Mouse (Mus musculus) hindbrain, embryonic 10.5 days (tissue): ENCODE results near the gene Tgtp1. TPM values are rescaled to one million over a fixed set of nuclear protein-coding genes. Genes with fewer than 3 reads are reported as not detected.
"Not testable (repeated sequence)": the region's sequence is repeated elsewhere in the genome, so short reads cannot be mapped to it uniquely, and the experiment has no call there.

Experiments
- DNase-seq: peaks from one replicate; pipeline ENCODE4 v3.0.0-alpha.2; 2017; ENCODE audit warnings: low spot score
- H3K27ac ChIP-seq: fragments of 300-500 bp; sonication (generic); 2 replicates; pipeline ENCODE4 v1.5.1; 2016; ENCODE audit warnings: mild to moderate bottlenecking, moderate library complexity
- H3K27me3 ChIP-seq: fragments of 300-500 bp; sonication (generic); 2 replicates; pipeline ENCODE4 v1.6.1; 2016; ENCODE audit warnings: mild to moderate bottlenecking; ENCODE audit not compliant: poor library complexity, insufficient read depth, severe bottlenecking
- H3K36me3 ChIP-seq: fragments of 300-500 bp; sonication (generic); 2 replicates; pipeline ENCODE4 v1.6.1; 2016; ENCODE audit warnings: mild to moderate bottlenecking, moderate library complexity
- H3K4me1 ChIP-seq: fragments of 300-500 bp; sonication (generic); replicated peaks from 2 replicates; pipeline ENCODE4 v1.6.1; 2016; ENCODE audit warnings: mild to moderate bottlenecking
- H3K4me3 ChIP-seq: fragments of 300-500 bp; sonication (generic); 2 replicates; pipeline ENCODE4 v1.5.1; 2016; ENCODE audit warnings: mild to moderate bottlenecking, moderate library complexity
- H3K9me3 ChIP-seq: fragments of 300-500 bp; sonication (generic); 2 replicates; pipeline ENCODE4 v1.6.1; 2016; ENCODE audit warnings: mild to moderate bottlenecking, moderate library complexity
- WGBS: fragments of 180-500 bp; shearing (Covaris S2); methylation state at CpG from one replicate; pipeline ENCODE4 v1.1.7; 2016; 5-methylcytosine and 5-hydroxymethylcytosine counted together
- polyA plus RNA-seq: library from polyadenylated mRNA; unstranded; fragments of >200 nt; fragmentation: Nextera tagmentation; extraction: Ambion mirVana; gene quantifications from 2 replicates; pipeline ENCODE4 v1.2.1, GENCODE M21; 2016

Gene Tgtp1
- not detected in 2 replicates for polyA plus RNA-seq

- not testable (repeated sequence) for H3K27ac ChIP-seq, H3K36me3 ChIP-seq, H3K4me1 ChIP-seq, H3K27me3 ChIP-seq, DNase-seq, H3K9me3 ChIP-seq, H3K4me3 ChIP-seq
- WGBS, result 69% methylated on average over 2 of the region's 2 CpGs
Observed at GRCm38 (mm10) chr11:48994018-48994417, at the start of gene Tgtp1. Tgtp1 (minus strand) TSS chr11:48994172.

GRCm38 (mm10) chr11:49012074-49012473 lies 18.1 kb upstream of the Tgtp1 start:
- H3K9me3 ChIP-seq, H3K36me3 ChIP-seq, H3K4me3 ChIP-seq, DNase-seq, H3K4me1 ChIP-seq, H3K27me3 ChIP-seq, H3K27ac ChIP-seq: not testable (repeated sequence)

- H3K36me3 ChIP-seq, DNase-seq, H3K4me3 ChIP-seq, H3K27me3 ChIP-seq, H3K4me1 ChIP-seq, H3K27ac ChIP-seq, H3K9me3 ChIP-seq: not testable (repeated sequence)
- 60% methylated on average over 1 of the region's 1 CpGs for WGBS
Observed at GRCm38 (mm10) chr11:49006785-49007184, 12.8 kb upstream of the Tgtp1 start.

DNA sequence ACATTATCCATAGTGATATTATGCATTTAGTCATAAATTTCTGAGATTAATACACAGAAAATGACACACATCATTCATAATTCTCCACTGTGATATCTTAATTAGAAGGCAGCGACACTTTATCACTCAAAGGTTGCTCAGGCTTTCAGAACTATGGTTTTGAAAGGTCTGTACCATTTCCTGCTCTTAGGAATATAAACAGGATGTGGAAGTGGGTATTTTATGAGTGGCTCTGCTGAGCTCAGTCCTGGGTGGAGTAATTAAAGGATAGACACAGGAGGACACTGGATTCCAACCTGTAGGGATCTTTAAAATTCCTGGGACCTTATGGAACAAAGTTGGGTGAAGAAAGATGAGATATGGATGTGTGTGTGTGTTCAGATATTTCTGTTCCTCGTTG lies 12.3 kb upstream of the Tgtp1 start:
- not testable (repeated sequence) for DNase-seq, H3K4me3 ChIP-seq, H3K4me1 ChIP-seq, H3K27me3 ChIP-seq, H3K9me3 ChIP-seq, H3K27ac ChIP-seq, H3K36me3 ChIP-seq
- 73% methylated on average over 2 of the region's 2 CpGs for WGBS

- H3K4me3 ChIP-seq, H3K27ac ChIP-seq, DNase-seq, H3K4me1 ChIP-seq, H3K9me3 ChIP-seq, H3K36me3 ChIP-seq, H3K27me3 ChIP-seq: not testable (repeated sequence)
- WGBS, result 90% methylated on average over 1 of the region's 1 CpGs
Observed at GRCm38 (mm10) chr11:49000411-49000810, 6.4 kb upstream of the Tgtp1 start.

GRCm38 (mm10) chr11:48993296-48993695 lies 676 bp downstream of the Tgtp1 start:
- H3K4me3 ChIP-seq, H3K9me3 ChIP-seq, DNase-seq, H3K27me3 ChIP-seq, H3K27ac ChIP-seq, H3K36me3 ChIP-seq, H3K4me1 ChIP-seq: not testable (repeated sequence)
- WGBS, result 70% methylated on average over 10 of the region's 10 CpGs

GRCm38 (mm10) chr11:48991740-48992520 lies 2.0 kb downstream of the Tgtp1 start, which contains the start of gene Gm12185:
Gm12185 (minus strand) TSS chr11:48992226.
- H3K4me3 ChIP-seq, H3K27ac ChIP-seq, H3K4me1 ChIP-seq, H3K27me3 ChIP-seq, H3K9me3 ChIP-seq, H3K36me3 ChIP-seq, DNase-seq: not testable (repeated sequence)
- WGBS, result 75% methylated on average over 4 of the region's 4 CpGs

GRCm38 (mm10) chr11:48989981-48990380 lies 4.0 kb downstream of the Tgtp1 start:
- not testable (repeated sequence) for H3K4me1 ChIP-seq, H3K36me3 ChIP-seq, H3K4me3 ChIP-seq, H3K27me3 ChIP-seq, H3K27ac ChIP-seq, H3K9me3 ChIP-seq, DNase-seq
- 79% methylated on average over 2 of the region's 2 CpGs for WGBS

DNA sequence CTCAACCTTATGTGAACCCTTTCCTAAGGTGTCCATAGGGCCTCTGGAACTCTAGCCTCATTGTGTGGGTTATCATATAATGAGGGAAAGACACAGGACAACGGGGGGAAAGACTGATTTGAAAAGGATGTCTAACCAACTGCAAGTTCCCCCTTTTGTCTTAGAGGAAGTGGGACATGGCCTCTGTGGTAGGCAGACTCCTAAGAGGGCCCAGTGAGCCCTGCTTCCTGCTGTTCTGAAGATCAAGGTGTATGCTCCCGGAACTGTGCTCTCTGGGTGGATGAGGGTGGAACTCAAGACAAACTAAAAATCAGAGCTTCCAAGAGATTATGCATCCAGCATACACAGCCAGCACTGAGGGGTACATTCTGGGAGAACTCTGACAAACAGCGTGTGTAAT lies 5.8 kb downstream of the Tgtp1 start:
- H3K36me3 ChIP-seq, H3K27me3 ChIP-seq, DNase-seq, H3K4me3 ChIP-seq, H3K27ac ChIP-seq, H3K4me1 ChIP-seq, H3K9me3 ChIP-seq: not testable (repeated sequence)
- 82% methylated on average over 2 of the region's 3 CpGs for WGBS

GRCm38 (mm10) chr11:48982848-48983247 lies 11.1 kb downstream of the Tgtp1 start:
- H3K27ac ChIP-seq, H3K36me3 ChIP-seq, H3K4me1 ChIP-seq, DNase-seq, H3K4me3 ChIP-seq, H3K9me3 ChIP-seq, H3K27me3 ChIP-seq: not testable (repeated sequence)
- WGBS, result no CpG with 5 or more reads among the region's 3 CpGs

GRCm38 (mm10) chr11:48980052-48980451 lies 13.9 kb downstream of the Tgtp1 start:
- H3K4me1 ChIP-seq, H3K36me3 ChIP-seq, H3K9me3 ChIP-seq, H3K4me3 ChIP-seq, H3K27me3 ChIP-seq, DNase-seq, H3K27ac ChIP-seq: not testable (repeated sequence)
- no CpG with 5 or more reads among the region's 5 CpGs for WGBS

DNA sequence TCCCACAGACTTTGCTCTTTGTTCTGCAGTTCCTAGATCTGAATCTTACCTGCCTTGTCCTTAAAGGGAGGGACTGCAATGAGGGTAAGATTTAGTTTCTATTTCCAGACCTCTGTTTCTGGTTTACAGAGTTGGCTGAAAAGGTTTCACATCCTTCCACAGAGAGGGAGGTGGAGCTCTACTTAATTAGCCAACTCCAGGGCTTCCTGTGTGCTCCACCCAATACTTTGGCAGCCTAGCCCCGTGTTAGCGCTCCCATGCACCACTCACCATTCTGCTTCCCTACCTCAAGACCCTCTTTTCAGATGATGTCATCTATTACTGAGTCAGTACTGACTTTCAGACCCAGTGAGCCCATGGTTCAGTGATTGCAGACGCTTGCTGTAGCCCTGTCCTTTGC lies 14.7 kb downstream of the Tgtp1 start, which contains the start of gene 9930111J21Rik1:
TSS of gene 9930111J21Rik1 (minus strand) at position 148 of the 400 bp plus-strand sequence.
- H3K9me3 ChIP-seq, H3K4me3 ChIP-seq, H3K27ac ChIP-seq, H3K4me1 ChIP-seq, H3K27me3 ChIP-seq, DNase-seq, H3K36me3 ChIP-seq: not testable (repeated sequence)
- WGBS, result no CpG with 5 or more reads among the region's 3 CpGs

GRCm38 (mm10) chr11:48978240-48978939 lies 15.6 kb downstream of the Tgtp1 start, which contains the start of gene Olfr56:
Olfr56 (plus strand) TSS chr11:48978889.
- not testable (repeated sequence) for DNase-seq, H3K27me3 ChIP-seq
- WGBS, result no CpG with 5 or more reads among the region's 1 CpGs

More at GRCm38 (mm10) chr11:48978240-48978939, 15.6 kb downstream of the Tgtp1 start, which contains the start of gene Olfr56:
- H3K27ac ChIP-seq, H3K9me3 ChIP-seq, H3K4me1 ChIP-seq, H3K36me3 ChIP-seq, H3K4me3 ChIP-seq: not testable (repeated sequence)
